Mouse (Mus musculus) olfactory bulb, adult 2 months (tissue): ENCODE results near the gene Speer4d. TPM values are rescaled to one million over a fixed set of nuclear protein-coding genes. Genes with fewer than 3 reads are reported as not detected.
"Not testable (repeated sequence)": the region's sequence is repeated elsewhere in the genome, so short reads cannot be mapped to it uniquely, and the experiment has no call there.

ENCODE experiments used
- H3K27ac ChIP-seq: fragments of 200-500 bp; 2 replicates; pipeline ENCODE4 v1.5.1; 2012; ENCODE audit warnings: low read depth, low read length; ENCODE audit not compliant: insufficient read depth
- H3K4me1 ChIP-seq: fragments of 200-500 bp; 2 replicates; pipeline ENCODE4 v1.6.1; 2012; ENCODE audit warnings: low read length; ENCODE audit not compliant: control insufficient read depth, insufficient read depth
- H3K4me3 ChIP-seq: fragments of 200-500 bp; 2 replicates; pipeline ENCODE4 v1.5.1; 2012; ENCODE audit warnings: mild to moderate bottlenecking, low read depth, low read length, moderate library complexity; ENCODE audit not compliant: insufficient read depth
- WGBS: fragments of 180-500 bp; shearing (Covaris S2); methylation state at CpG from one replicate; pipeline ENCODE4 v1.1.7; 2018; 5-methylcytosine and 5-hydroxymethylcytosine counted together
- polyA plus RNA-seq: library from polyadenylated mRNA; stranded (reverse); fragments of >200 nt; gene quantifications from 2 replicates; pipeline ENCODE4 v1.2.4, GENCODE M21; 2012; ENCODE audit warnings: low replicate concordance; ENCODE audit not compliant: missing spikeins, insufficient read depth, insufficient read length

Speer4d gene
- not detected in 2 replicates for polyA plus RNA-seq

DNA sequence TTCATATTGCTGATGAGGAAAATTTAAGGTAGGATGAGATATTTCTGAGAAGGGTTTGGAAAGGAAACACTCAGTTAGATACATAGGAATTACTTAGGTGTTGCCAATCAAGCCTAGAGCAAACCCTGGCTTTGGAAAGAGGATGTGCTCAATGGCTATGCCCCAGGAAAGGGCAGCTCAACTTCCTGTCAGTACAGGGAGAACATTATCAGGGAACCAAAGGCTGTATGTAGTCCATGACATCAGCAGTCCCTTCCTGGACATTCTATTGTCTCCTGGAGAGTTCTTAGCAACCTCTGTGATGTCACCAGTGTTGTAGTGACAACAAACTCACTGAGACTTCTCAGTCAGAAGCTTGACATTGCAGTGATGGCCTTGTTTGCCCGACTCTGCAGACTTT is at the start of gene Speer4d:
Gene Speer4d, plus strand, starts transcription at position 301 of the 400 bp plus-strand sequence.
- WGBS, result 50% methylated on average over 1 of the region's 1 CpGs
- H3K27ac ChIP-seq, H3K4me1 ChIP-seq, H3K4me3 ChIP-seq: not testable (repeated sequence)

DNA sequence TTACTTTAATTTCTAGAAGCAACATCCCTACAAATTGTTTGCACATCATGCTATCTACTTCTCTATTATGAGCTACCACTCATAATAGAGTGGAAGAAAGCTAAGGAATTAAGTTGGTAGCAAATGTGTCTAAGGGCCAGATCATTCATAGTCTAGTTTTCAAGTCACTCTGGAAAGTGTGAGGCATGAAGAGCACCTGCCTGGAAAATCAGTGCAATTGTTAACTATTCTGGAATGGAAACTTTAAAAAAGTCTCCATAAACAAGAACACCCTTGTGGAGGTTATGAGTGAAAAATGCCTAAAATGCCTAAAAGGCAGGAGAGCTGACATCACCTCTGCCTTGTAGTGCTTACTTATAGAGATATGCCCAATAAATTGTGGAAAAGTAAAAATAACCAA is 45.1 kb upstream of the Speer4d start:
- not testable (repeated sequence) for H3K4me1 ChIP-seq, H3K4me3 ChIP-seq, H3K27ac ChIP-seq

GRCm38 (mm10) chr5:15577033-15577432 is 41.8 kb upstream of the Speer4d start, which contains the start of gene Gm21083:
TSS of gene Gm21083 (plus strand) at chr5:15577333.
- WGBS, result 57% methylated on average over 1 of the region's 1 CpGs
- H3K27ac ChIP-seq, H3K4me3 ChIP-seq, H3K4me1 ChIP-seq: not testable (repeated sequence)

GRCm38 (mm10) chr5:15586351-15586750 is 32.5 kb upstream of the Speer4d start:
- H3K27ac ChIP-seq, H3K4me1 ChIP-seq, H3K4me3 ChIP-seq: not testable (repeated sequence)

DNA sequence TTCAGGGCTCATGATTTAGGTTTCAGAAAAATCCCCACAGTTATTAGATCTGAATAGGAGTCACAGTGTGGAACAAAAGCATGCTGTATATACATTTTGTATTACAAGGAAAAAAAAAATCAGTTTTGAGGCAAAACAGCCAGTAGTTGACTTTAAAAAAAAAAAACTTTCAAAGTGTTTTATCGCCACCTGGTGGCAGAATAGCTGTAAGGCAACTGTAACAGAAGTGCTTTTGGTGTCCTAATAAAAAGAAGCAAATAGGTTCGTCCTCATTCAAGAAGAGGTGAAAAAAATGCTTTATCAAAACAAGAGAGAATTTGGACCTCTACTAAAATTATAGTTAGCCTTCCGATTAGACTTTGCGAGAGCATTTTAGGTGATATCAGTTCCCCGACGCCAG is 30.6 kb upstream of the Speer4d start:
- not testable (repeated sequence) for H3K4me3 ChIP-seq, H3K27ac ChIP-seq, H3K4me1 ChIP-seq
- 34% methylated on average over 6 of the region's 6 CpGs for WGBS

- not testable (repeated sequence) for H3K4me3 ChIP-seq, H3K27ac ChIP-seq, H3K4me1 ChIP-seq
- WGBS, result 58% methylated on average over 5 of the region's 5 CpGs
These were observed 28.2 kb upstream of the Speer4d start for GRCm38 (mm10) chr5:15590635-15591034.

- 73% methylated on average over 2 of the region's 2 CpGs for WGBS
- H3K27ac ChIP-seq, H3K4me3 ChIP-seq, H3K4me1 ChIP-seq: not testable (repeated sequence)
These were observed 27.3 kb upstream of the Speer4d start for GRCm38 (mm10) chr5:15591577-15591976.

DNA sequence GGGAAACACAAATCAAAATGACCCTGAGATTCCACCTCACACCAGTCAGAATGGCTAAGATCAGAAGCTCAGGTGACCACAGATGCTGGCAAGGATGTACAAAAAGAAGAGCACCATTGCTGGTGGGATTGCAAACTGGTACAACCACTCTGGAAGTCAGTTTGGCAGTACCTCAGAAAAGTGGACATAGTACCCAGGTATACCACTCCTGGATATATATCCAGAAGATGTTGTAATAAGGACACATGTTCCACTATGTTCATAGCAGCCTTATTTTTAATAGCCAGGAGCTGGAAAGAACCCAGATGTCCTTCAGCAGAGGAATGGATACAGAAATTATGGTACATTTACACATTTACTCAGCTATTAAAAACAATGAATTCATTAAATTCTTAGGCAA is 20.0 kb upstream of the Speer4d start:
- H3K4me1 ChIP-seq, H3K4me3 ChIP-seq, H3K27ac ChIP-seq: not testable (repeated sequence)

- H3K4me3 ChIP-seq, H3K27ac ChIP-seq, H3K4me1 ChIP-seq: not testable (repeated sequence)
- 40% methylated on average over 4 of the region's 4 CpGs for WGBS
These were observed 18.5 kb upstream of the Speer4d start for GRCm38 (mm10) chr5:15600342-15600741.

DNA sequence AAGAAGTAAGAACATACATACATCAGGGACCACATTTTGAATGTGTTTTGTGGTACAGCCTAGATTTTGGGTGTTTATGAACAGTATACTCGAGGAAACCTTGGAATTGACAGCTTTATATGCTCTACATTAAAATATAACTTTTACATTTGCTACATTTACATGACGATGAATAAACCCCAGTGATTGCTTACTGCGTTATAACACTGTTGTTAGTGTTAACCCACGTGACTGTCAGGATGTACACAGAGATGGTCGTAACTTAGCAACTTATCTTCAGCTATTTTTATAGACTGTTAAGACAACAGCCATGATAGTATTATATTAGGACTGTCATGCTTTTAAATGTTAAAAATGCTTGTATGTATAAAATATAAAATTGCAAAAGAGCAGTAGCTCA is 17.4 kb upstream of the Speer4d start:
- H3K4me1 ChIP-seq, H3K4me3 ChIP-seq, H3K27ac ChIP-seq: not testable (repeated sequence)
- WGBS, result 62% methylated on average over 5 of the region's 5 CpGs

- 77% methylated on average over 3 of the region's 3 CpGs for WGBS
These were observed 16.9 kb upstream of the Speer4d start for GRCm38 (mm10) chr5:15601960-15602359.

GRCm38 (mm10) chr5:15602424-15602947 is 16.4 kb upstream of the Speer4d start:
- not testable (repeated sequence) for H3K4me3 ChIP-seq
- 66% methylated on average over 3 of the region's 3 CpGs for WGBS

More at GRCm38 (mm10) chr5:15601960-15602359, 16.9 kb upstream of the Speer4d start:
- H3K27ac ChIP-seq, H3K4me3 ChIP-seq, H3K4me1 ChIP-seq: not testable (repeated sequence)

DNA sequence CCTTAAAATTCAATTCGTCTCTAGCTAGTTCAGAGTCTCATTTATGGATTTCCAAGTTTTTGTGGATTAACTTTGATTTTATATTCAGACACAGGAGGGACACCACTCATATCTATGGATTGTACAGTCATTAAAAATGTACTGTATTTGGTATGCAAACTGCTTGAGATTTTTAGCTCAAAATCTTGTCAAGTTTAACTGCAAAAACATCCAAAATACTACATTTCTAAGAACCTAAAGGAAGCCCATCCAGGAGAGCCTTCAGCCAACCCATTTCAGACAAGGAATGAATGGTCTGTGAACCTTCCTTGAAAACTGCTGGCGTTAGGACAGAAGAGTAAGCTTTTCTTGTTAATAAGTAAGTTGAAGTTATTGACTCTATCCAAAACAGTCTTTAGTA is 15.9 kb upstream of the Speer4d start:
- H3K4me3 ChIP-seq, H3K27ac ChIP-seq: not testable (repeated sequence)
- 55% methylated on average over 2 of the region's 2 CpGs for WGBS

More at GRCm38 (mm10) chr5:15602424-15602947, 16.4 kb upstream of the Speer4d start:
- not testable (repeated sequence) for H3K27ac ChIP-seq, H3K4me1 ChIP-seq

DNA sequence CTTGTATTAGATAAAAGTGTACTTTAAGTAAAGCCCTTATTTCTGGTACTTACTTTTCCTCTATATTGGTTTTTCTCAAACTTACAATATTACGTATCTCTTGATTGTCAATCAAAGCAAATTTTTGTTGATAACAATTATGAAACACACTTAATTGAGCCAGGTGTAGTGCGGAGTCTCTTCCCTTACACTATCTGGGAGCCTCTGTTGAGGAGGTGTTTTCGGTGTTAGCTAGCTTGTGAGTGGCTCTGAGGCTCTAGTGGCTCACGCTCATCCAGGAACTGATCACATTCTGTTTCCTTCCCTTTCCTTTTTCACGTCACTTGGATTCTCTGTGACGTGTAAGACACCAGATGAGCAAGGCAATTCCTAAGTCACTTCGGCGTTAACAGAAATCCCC is 15.3 kb upstream of the Speer4d start:
- not testable (repeated sequence) for H3K4me1 ChIP-seq, H3K4me3 ChIP-seq, H3K27ac ChIP-seq
- WGBS, result 75% methylated on average over 8 of the region's 8 CpGs

More for the DNA sequence above, 15.9 kb upstream of the Speer4d start:
- not testable (repeated sequence) for H3K4me1 ChIP-seq

GRCm38 (mm10) chr5:15606677-15607076 is 12.2 kb upstream of the Speer4d start:
- H3K4me1 ChIP-seq, H3K4me3 ChIP-seq, H3K27ac ChIP-seq: not testable (repeated sequence)
- 63% methylated on average over 6 of the region's 6 CpGs for WGBS
